Mouse (Mus musculus) left cerebral cortex, adult 9 months (tissue): ENCODE results near the gene Eno3.

Experiments
- DNase-seq, 2 experiments: peaks; one replicate each; pipeline ENCODE4 v3.0.0; 2022; ENCODE audit warnings: low spot score in 2 of 2

The Eno3 gene

GRCm38 (mm10) chr11:70681170-70681569, 24.2 kb downstream of the Eno3 start:
- DNase-seq = no peak

GRCm38 (mm10) chr11:70681897-70682581, 25.0 kb downstream of the Eno3 start:
- DNase-seq = peak in 1 of 2 experiments; percentile 47

- no peak for DNase-seq
Measured at GRCm38 (mm10) chr11:70683640-70684039, 26.6 kb downstream of the Eno3 start.

- DNase-seq = peak; percentile 44 to 78
Measured at GRCm38 (mm10) chr11:70686901-70687566, 30.0 kb downstream of the Eno3 start.

DNA sequence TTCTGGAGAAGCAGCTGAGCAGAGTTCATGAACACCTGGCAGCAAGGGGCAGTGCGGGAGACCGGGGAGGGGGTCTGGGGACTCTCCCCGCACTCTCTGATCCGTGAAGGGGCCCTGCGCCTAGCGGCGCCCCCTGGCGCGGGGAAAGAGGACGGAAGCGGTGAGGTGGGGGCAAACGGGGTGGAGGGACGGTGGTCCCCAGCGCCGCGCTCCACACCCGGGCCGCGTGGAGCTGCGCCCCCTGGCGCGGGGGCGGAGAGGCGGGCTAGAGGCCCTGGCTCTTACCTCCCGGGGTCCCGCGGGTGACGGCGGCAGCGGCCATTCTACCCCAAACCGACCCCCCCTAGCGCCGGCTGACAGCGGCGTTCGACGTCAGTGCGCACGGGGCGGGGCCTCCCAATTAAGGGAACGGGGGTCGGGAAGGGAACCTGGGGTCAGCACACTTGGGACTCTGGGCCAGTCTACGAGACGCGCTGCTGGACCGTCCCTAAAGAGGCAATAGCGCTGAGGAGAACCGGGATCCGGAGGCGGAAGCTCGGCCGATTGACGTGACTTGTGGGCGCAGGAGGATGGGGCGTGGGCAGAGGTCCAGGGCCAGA, 30.7 kb downstream of the Eno3 start, which contains the start of gene Camta2:
Gene Camta2, minus strand, starts transcription at position 505 of the 599 bp plus-strand sequence.
- peak; percentile 55 to 85 for DNase-seq

DNA sequence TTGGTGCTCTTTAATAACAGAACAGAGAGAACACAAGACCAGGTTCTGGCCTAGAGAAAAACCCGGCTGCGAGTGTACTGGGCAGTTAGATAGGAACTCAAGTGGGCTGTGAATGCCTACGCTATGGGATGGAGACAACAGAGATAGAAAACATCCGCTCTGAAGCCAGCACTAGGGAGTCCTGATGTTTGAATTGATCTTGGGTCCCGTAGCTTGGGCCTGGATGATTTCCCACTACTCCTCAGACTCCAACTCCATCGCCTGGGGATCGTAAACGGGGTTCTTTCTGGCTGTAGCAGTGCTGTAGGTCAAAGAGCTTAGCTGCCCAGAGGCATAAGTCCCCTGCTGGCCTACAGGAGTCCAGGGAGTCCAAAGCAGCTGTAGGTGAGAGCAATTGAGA, 31.4 kb downstream of the Eno3 start:
- DNase-seq = no peak

- DNase-seq = no peak
Measured at GRCm38 (mm10) chr11:70689578-70689977, 32.6 kb downstream of the Eno3 start.

DNA sequence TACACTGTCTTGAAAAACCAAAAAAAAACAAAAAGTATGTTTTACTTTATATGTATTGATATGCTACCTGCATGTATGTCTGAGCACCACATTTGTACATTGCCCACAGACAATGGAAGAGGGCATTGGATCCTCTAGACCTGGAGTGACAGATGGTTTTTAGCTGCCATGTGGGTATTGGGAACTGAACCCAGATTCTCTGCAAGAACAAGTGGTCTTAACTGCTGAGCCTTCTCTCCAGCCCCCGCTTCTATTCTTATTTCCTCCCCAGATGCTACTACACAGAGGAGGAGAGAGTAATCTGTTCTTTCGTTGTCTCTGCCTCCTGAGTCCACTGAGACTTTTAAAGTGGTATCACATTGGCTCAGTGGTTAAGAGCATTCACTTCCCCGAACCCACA, 36.5 kb downstream of the Eno3 start:
- DNase-seq = no peak

- no peak for DNase-seq
Measured at GRCm38 (mm10) chr11:70697376-70697775, 40.4 kb downstream of the Eno3 start.

DNA sequence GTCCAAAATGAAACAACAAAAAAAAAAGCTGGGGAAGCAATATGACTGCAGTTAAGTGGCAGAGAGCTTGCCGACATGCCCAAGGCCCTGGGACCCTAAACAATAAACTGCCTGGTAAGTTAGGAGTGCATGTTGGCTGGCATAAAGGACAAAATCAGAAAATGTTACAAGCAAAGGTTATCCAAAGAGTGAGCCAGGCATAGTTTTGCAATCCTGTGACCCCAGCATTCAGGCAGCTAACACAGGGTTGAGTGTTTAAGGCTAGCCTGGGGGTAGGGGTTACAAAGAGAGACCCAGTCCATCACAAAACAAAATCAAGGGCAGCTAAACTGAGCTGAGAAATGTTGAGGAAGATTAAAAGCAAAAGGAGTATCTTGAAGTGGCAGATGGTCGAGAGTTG, 42.0 kb downstream of the Eno3 start:
- no peak for DNase-seq

DNA sequence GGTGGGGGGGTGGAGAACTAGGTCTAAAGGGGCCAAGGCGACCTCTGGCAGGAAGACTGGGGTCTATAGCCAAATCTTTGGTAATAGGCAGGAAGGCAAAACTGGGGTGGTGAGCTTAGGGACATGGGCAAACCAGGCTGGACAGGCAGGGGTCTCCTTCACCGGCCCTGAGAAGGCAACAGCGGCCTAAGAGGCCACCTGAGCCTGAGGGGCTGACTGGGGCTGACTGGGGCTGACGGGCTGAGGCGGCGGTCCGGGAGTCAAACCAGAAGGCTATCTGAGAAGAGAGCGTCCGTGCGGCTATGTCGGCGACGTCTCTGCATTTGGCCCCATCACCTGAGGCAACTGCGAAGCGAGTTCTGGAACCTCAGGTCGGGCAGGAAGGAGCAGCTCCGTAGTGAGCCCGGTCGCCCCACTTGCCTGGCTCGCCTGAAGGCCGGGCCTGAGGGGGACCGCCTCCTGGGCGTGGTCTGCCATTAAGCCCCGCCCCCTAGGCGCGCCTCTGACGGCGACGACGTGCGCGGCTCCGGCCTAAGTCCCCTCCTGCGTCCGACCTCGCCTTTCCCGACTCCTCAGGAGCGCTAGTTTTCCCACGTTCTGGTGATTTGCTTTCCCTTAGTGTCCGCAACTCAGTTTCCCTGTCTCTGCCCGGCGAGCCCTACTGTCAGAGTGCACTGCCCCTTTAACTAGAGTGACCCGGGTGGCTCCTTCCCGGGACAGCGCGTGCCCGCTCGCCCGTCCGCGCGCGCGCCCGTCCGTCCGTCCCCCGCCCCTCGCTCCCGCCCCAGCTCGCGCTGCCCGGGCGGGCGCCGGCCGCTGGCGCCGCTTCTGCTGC, 42.9 kb downstream of the Eno3 start, which contains the start of the genes Inca1 and Kif1c:
Gene Inca1, minus strand, starts transcription at position 434 of the 835 bp plus-strand sequence.
Gene Kif1c, plus strand, starts transcription at position 827 of the 835 bp plus-strand sequence.
- peak; percentile 78 to 94 for DNase-seq

DNA sequence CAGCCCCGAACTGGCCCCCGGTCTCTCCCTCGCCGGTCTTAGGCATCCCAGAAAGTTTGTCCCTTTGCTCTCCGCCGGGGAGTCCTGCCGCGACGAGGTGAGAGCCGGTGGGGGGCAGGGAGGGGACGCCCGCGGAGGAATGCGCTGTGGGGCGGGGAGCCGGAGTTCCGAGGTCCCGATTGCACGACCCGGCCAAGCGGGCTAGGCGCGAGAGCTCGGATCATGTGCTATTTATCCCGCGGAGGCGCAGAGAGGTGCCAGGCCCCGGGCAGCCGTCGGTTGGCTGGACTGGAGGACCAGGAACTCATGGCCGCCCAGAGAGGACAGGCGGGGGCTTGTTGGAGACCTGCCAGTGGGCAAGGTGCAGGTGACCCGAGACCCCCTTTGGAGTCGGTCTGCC, 43.6 kb downstream of the Eno3 start:
- DNase-seq = peak in 1 of 2 experiments; percentile 49

GRCm38 (mm10) chr11:70701221-70701955, 44.4 kb downstream of the Eno3 start:
- DNase-seq = no peak

GRCm38 (mm10) chr11:70701984-70702733, 45.2 kb downstream of the Eno3 start:
- DNase-seq = no peak

DNA sequence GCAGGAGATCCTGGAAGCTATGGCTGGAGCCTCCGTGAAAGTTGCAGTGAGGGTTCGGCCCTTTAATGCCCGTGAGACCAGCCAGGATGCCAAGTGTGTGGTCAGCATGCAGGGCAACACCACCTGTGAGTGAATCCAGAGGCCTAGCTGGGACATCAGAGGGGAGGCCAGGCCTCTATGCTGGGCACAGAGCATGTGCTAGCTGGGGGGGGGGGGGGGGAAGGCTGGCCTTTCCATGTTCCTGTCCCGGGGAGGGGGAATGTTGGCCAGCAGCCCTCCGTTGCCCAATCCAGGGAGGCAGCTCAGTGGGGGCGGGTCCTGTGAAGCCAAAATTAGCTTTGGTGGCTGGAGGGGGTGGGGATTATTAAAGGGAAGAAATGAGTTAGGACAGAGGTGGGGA, 45.8 kb downstream of the Eno3 start:
- no peak for DNase-seq

GRCm38 (mm10) chr11:70706127-70706526, 49.1 kb downstream of the Eno3 start:
- no peak for DNase-seq

DNA sequence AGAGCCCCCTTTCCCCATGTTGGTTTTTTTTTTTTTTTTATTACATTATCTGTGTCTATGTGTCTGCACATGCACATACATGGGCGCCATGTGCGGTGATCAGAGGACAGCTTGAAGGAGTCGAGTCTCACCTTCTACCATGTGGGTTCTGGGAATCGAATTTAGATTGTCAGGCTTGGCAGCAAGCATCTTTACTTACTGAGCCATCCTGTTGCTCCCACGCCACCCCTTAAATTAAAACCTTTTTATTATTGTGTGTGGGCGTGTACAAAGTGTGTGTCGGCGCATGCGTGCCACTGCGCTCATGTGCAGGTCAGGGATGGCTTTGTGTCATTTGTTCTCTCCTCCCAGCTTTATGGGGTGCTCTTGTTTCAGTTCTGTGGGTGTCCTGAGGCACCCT, 54.0 kb downstream of the Eno3 start:
- DNase-seq = peak; percentile 41 to 45
